Mouse (Mus musculus) heart, postnatal 14 days (tissue): ENCODE measurements around the gene Cdc42se1. TPM values are rescaled to one million over a fixed set of nuclear protein-coding genes. Genes with fewer than 3 reads are reported as not detected.

Source experiments
- DNase-seq, 2 experiments: peaks; one replicate each; pipeline ENCODE4 v3.0.0; 2021 to 2022
- intact Hi-C: fragments of 180-260 bp; cut with DNase I; formaldehyde crosslinking; loops from one replicate; pipeline ENCODE4 v1.15.1; 2025
- total RNA-seq, 2 experiments: library from RNA; stranded (reverse); gene quantifications; 2 replicates each; pipeline ENCODE4 v1.2.3; 2021

Cdc42se1 gene
- total RNA-seq, 2 experiments from 2014 or later: 31.9 to 33.6 TPM

DNA sequence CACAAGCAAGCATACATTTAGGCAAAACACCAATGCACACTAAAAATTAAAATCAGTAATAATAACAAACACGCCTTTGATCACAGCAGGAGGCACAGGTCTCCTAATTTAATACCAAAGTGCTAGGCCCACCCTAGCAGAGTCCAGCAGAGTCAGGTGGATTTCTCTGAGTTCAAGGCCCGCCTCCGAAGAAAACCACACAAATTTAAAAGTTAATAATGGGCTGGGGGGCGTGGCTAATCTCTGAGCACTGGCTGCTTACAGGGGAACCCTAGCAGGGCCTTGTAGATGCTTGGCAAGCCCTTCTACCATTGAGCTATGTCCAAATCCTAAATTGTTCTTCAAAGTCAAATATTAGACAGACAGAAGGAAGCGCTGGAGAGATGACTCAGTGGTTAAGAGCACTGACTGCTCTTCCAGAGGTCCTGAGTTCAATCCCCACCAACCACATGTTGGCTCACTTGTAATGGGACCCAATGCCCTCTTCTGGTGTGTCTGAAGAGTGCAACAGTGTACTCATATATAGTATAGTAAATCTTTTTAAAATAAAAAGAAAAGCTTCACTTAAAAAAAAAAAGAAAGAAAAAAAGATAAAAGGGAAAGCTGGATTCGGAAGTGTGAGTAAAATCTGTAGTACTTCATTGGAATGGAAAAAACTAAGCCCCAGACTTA lies 9.9 kb upstream of the Cdc42se1 start:
- DNase-seq: no peak
- intact Hi-C loops: loop anchor here (5.0 kb wide), 1 partner anchor 76 kb away; the partner anchor contains the start of gene Tnfaip8l2

DNA sequence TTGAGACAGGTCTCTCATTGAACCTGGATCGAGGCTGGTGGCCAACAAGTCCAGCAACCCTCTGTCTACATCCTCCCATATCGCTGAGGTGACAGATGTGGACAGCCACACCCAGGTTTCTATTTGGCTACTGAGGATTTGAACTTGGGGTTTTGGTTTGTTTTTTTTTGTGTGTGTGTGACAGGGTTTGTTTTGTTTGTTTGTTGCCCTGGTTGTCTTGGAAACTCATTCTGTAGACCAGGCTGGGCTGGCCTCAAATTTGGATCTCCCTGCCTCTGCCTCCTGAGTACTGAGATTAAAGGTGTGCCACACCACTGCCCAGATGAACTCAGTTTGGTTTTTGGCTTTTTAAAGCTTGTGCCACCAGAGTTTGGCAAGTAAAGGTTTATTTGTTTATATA lies 5.5 kb upstream of the Cdc42se1 start:
- no peak for DNase-seq
- intact Hi-C loops: no loop called here

DNA sequence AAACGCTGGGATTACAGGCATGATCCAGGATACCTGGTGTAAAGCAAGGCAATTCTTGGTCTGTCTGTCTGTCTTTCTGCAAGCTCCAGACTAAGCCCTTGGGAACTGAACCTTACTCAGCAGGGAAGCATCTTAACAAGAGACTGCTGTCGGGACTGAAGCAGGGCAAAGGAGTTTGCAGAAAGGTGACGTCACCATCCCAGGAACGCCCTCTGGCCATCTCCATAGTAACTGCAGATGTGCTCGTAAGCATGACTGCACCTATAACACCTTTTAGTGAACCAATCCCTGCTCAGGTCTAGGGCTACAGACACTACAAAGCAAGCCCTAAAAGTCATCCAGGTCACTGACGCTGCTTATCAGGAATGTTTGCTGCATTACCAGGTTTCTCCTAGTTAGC lies 4.2 kb upstream of the Cdc42se1 start:
- no peak for DNase-seq
- intact Hi-C loops: no loop called here

DNA sequence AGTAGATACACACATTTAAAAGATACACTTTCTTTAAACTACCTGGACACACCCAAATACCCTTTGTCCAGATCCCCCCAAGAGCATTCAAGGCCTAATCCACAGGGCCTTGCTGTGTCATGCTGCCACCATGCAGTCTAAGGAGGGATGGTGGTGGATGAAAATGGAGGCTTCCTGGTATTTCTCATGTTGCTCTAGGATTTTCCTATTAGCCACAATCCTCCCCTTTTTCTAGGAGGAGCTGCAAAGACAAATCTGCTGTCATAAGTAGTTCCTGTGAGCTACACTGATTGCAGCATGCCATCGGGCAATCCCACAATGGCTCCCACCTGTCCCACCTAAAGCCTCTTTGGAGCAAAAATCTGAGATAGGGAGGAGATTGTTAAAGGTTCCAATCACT lies 1.3 kb upstream of the Cdc42se1 start:
- intact Hi-C loops: no loop called here
- DNase-seq: no peak

DNA sequence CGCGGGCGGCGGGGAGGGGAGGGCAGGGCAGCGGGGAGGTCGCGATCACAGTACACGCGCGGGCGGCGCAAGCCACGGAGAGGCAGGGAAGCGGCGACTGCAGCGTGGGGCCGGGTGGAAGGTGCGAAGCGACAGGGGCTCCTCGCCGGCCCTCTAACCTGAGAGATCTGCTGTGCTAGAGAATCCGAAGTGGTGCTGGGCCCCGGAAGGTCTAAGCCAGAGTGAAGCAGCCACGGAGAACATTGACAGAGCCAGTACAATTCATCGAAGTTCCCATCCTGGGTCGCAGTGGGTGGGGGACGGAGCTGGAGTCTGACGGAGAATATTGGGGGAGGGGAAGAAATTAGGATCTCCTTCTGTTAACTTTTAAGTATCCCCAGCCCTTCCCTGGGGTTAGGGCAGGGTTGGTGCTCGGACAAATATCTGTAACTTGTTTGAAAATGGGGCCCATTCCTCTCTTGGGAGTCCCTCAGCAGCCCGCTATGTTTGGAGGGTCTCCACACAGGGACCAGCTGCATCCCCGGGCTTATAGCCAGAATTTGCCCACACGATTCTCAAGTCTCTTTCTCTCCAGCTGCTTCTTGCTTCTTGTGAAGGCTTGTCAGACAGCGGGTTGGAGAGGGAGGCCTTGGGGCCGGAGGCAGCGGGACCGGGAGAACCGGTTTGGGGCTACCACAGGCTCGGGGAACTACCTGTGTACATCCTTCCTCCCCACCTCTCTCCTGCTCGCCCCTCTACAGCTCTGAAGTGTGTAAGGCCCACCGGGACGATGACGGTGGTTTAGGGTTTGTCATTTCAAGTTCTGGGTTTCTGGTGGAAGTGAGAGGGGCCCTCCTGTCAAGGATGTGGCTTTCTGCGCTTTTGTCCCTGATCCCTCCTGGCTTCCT lies 605 bp downstream of the Cdc42se1 start:
- intact Hi-C loops: no loop called here
- DNase-seq: peak; percentile 42

DNA sequence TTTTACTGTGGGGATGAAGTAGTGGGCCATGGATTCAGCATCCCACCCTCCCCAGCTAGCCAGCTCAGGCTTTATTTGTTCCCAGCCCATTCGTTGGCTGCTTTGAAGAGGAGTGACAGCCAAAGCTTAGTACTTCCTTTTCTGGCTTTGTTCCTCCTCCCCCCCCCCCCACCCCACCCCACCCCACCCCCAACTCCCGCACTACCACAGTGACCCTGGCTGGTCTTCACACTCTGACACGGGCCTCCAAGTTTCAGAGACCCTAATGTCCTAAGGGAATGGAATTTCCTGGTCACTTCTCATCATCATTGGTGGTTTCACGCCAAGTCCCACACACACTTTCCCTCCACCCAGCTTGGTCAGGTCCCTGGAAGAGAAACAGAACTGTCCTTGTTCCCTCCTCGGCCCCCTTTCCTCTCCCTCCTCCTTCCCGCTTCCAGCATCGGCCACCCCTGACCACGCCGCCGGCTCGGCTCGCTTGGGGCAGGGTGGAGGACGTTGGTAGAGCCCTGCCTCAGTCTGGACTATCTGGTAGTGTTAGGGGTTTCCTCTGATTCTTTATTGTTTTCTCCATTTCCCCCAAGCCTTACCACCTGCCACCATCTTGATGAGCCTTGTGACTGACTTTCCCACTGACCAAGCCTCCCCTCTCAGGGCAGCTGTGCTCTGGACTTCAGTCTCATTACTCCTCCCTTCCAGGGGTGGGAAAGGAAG lies 1.4 kb downstream of the Cdc42se1 start:
- intact Hi-C loops: no loop called here
- peak; percentile 58 to 62 for DNase-seq

DNA sequence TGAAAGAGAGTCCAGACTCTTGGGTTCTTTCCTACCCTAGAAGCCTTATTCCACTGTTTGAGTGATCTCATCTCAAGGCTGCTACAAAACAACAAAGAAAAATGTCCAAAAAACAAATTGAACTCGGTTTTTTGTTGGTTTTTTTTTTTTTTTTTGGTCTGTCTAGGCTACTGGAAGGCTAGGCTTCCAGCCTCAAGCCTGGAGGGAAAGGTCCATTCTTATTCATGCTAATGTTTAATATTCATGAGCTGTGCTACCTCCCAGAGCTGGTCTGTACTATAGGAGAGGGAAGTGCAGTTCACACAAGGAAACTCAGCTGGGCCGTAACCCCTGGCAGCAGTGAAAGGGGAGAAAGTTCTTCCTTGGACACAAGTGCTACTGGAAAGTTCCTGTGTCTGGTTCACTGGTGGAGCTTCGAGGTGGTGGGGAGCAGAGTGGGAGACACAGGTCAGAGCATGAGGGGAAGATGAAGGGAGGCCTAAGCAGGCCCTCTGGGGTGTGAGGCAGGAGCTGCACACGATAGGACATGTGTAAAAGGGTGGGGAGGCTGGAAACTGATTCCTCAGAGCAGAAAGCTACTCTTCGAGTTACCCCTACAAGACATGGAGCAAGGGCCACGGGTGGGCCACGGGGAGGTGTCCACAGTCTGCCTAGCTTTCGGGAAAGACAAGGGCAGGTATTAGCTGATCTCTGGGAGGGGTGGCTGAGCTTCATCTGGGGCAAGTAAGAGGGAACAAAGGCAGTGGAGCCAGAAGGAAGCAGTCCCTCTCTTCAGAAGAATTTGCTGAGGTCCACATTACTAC lies 2.2 kb downstream of the Cdc42se1 start:
- intact Hi-C loops: no loop called here
- no peak for DNase-seq

DNA sequence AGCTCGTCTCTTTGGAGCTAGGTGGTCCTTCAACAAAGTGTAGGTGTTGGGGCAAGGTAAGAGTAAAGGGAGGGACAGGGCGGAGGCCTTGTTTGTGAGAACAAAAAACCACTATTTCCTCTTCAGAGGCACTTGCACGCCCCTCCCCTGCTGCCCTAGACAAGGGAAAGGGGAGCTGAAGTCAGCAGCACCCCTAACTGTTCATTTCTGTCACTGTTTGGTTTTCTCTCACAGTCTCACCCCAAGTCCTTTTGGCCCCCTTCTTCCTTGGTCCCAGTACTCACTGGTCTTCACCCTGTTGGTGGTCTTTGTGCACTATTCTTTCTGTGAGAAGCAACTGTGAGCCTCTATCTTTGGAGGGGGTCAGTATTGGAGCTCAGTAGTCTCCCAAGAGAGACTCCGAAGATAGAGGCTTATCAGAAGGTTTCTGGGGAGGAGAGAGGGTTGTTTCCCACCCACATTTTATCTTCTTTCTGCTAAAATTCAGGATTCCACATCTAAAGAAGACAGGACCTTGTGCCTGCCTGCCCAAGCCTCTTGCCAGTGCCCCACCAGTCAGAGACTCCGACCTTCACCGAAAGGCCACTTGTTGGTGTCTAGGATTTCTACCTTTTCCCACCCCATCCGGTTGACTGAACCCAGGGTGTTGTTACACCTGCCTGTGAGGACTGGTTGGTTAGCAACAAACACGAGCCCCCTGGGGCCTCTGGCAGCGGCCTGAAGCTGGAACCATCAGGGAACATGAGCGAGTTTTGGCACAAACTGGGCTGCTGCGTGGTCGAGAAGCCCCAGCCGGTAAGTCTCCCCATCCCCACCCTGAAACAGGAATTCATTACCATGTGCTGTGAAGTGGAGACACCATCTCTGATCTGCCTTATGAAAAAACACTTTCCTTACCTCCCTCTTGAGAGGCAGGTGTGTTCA lies 3.0 kb downstream of the Cdc42se1 start, which contains the start of gene Mllt11:
Mllt11 (minus strand) TSS at position 874 of the 924 bp plus-strand sequence.
- intact Hi-C loops: no loop called here
- no peak for DNase-seq

DNA sequence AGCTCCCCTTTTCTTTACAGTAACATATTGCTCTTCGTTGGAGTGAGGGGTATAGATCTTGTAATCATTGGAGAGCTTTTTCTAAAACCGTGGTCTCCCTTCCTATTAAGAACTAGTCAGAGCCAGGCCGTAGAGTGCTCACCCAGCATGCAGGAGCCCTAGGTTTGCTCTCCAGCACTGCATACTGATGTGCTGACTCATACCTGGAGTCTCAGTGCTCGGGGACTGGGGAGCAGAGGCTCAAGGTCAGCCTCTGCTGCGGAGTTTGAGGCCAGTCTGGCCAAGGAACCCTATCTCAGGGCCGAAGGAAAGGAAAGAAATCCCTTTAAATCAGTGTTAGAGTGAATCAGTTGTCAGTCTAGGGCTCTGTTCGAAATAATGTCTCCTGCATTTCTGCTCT lies 4.2 kb downstream of the Cdc42se1 start:
- intact Hi-C loops: no loop called here

DNA sequence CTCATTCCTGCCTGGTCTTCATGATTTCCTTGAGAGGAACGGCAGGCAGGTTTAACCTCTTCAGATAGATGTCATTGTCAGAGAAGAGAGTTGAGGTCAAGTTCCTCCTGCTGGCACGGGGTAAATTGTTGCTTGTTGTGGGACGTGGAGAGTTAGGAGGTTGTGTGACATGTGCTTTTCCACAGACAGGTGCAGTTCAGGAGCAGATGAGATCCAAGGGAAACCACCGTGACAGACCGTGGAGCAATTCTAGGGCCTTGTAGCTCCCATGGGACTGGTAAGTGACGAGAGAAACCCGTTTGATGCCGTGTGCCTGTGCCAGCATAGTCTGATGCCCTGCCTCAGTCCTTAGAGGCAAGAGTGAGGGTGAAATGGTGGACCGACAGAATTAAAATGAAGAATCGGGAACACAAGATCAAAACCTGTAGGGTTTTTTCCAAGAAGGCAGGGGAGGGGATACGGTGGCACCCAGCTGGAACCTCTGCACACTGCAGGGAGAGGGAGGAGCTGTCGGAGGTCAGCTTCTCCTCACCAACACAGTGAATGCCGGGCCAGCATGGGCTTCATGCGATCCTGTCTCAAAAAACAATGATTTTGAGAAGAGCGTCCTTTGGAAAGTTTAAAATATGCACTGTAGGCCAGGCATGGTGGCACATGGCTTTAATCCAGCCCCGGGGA lies 4.9 kb downstream of the Cdc42se1 start:
- intact Hi-C loops: no loop called here
- DNase-seq: no peak

More for the DNA sequence above, 4.2 kb downstream of the Cdc42se1 start:
- no peak for DNase-seq

DNA sequence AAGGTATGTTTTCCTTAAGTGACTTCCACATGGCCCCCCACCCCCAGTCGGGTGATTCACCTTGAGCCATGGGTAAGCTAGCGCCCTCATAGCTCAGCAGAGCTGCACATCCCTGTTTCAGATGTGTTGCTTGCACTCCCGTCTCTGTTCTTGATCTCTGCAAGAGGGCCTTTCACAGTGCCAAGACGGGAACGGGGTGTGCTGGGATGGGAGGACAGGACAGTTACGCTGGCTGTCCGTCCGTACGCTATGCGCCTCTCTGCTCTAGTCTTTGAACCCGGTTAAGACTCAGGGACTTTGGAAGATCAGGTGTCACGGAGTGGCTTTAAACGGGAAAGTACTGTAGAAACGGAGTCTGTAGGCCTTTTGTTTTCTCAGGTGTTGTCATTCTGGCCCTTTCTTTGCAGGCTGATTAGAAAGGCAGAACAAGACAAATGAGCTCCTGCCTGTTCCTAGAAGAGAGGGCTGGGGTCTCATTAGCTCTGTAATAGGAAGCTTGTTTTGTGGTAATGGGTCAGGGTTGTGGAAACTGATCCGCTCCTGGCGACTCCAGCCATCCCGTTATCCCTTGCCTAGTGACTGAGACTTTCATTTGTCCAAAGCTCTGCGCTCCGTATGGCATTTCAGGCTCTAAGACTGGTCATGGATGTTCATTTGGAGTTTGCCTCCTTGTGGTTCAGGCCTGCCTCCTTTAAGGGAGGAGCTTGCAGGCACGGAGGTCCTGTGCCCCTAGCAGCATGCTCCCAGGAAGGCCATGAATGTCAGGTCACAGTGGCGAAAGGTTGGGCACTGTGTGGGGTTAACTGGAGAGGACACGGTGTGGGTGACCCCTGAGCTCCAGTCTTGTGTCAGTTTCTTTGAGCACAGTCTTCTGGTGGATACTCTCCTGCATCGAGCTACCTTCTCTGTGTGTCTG lies 7.1 kb downstream of the Cdc42se1 start:
- intact Hi-C loops: no loop called here
- no peak for DNase-seq

DNA sequence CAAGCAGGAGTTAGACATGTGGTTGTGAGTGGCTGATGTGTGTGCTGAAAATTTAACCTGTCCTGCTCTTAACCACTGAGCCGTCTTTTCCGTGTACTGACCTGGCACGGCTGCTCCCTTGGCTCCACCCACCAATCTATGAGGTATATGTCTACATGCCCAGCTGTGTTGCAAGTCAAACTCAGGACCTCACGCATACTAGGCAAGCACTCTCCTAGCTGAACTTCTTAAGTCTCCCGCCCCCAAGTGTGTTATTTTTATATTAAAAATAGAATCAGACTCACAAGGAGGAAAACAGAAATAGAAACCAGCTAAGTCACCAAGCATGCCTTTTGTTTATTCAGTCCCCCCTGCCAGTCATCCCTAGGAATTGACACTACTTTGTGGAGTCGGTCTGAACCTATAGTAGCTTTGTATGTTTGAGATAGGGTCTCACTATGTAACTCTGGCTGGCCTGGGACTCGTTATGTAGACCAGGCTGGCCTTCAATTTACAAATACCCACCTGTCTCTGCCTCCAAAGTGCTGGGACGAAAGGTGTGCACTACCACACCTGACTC lies 9.1 kb downstream of the Cdc42se1 start:
- intact Hi-C loops: no loop called here
- no peak for DNase-seq

DNA sequence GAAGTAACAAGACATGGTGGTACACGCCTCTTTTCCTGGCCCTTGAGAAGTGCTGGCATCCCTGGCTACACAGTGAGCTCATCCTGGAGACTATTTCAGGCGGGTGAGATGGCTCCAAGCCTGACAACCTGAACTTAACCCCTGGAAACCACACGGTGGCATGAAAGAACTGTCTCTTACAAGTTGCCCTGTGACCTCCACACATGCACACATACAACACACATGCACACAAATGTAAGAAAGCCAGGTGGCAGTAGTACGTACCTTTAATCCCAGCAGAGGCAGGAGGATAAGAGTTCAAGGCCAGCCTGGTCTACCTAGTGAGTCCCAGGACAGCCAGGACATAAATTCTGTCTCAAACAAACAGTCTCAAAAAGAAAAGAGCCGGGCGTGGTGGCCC lies 10.5 kb downstream of the Cdc42se1 start:
- intact Hi-C loops: no loop called here
- no peak for DNase-seq

DNA sequence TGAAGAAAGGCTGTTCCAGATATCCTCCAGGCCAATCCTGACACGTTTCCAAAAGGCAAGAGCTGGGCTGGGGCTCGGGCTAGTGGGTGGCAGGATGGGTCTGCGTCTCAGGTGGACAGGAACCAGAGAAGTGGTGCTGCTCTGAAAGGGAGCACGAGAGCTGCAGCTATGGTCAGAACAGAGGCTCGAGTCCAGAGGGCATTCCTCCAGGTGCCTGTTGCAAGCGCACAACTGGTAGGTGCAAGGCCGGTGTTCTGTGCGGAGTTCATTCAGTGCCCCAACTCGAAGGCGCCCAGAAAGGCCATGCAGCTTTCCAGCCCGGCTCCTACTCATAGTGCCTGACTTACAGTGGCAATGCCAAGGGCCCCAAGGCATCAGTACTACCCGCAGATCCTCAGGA lies 11.4 kb downstream of the Cdc42se1 start:
- no peak for DNase-seq
- intact Hi-C loops: no loop called here

DNA sequence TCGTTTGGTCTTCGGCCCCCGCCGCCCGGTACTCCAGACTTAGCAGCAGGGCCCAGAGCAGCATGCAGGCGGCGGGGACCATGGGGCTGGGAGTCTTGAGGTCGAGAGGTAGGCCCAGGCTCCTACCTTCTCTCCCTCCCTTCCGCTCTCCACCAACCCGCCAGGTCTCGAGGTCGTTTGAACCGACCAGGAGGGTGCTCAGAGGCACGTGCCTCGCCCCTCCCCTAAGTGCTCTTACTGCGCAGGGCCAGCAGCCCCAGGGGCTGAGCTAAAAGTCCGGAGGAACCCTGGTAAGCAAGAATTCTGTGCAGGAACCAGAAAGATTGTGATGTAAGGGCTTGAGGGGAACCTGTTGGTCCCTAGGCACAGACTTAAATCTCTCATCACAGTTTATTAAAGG lies 12.4 kb downstream of the Cdc42se1 start:
- intact Hi-C loops: no loop called here
- no peak for DNase-seq

DNA sequence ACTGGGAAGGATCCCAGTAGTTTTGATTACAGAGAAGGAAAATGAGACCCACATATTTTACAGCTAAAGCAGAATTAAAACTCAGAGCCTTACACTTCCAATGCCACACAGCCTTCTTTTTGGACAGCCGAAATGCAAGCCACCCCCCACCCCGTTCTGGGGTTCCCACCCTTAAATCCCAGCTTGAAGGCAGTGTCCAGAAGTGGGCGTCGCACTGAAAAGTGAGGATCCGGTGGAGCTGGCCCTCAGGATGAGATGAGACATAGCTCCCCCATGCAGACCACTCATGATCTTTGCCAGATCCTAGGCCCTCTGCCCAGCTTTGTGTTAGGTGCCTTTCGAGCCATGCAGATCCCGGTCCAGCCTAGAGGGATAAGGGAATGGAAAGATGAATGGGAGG lies 13.0 kb downstream of the Cdc42se1 start, which contains the start of gene Gm128:
Gm128 (minus strand) TSS at position 101 of the 400 bp plus-strand sequence.
- intact Hi-C loops: no loop called here
- no peak for DNase-seq

DNA sequence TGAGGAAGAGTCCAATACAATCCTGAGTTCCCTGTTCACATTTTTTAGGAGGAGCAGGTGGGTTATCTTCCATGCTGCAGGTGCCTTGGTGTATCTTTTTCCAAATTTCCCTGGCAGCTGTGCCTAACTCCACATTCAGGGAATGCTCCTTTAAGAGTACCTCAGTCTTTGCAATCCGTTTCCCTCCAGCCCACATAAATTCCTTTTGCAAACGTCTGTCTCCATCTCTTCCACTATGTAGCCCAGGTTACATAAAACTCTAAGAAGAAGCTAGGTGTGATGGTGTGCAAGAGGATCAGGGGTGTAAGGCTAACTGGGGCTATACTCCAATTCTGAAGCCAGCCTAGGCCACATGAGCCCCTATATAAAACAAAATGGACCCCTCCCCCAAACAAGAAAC lies 14.6 kb downstream of the Cdc42se1 start:
- intact Hi-C loops: no loop called here

More for the DNA sequence above, 14.6 kb downstream of the Cdc42se1 start:
- no peak for DNase-seq
